Mouse (Mus musculus): ENCODE measurements around the gene Arhgef10l. TPM values are rescaled to one million over a fixed set of nuclear protein-coding genes. Genes with fewer than 3 reads are reported as not detected.

Gene Arhgef10l
- polyA plus RNA-seq, 1 experiment from 2014 or later = 26.9 TPM

DNA sequence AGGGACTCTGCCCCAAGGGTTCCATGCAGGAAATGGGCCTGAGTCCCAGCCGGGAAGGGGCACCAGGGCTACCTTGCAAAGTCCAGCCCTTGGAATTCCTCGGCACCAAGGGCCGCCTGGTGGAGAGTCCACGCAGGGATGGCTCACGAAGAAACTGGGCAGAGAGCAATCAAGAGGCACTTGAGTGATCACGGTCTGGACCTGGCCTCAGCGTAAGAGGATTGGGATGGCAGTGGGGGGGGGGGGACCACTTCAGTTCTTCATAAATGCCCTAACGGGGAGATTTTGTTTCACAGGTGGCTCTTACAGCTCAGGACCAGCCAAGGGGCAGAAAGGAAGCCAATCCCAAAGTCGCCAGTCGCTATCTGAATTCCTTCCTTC lies 41.7 kb downstream of the Arhgef10l start:
- Histone ChIP-seq H3K4me2 (replicated peaks) (peak overlapping the region; percentile 19), H3K27me3 (no peaks in the 10 kb centered on the region), H3K9me3 (no peaks in the 10 kb centered on the region), H3K4me1 (peaks cover 51% of the 10 kb centered on the region), H3K4me3 (no peak overlapping the region), H3K36me3 (no peaks in the 10 kb centered on the region), H3K9ac (replicated peaks) (no peak overlapping the region), H3K27ac (replicated peaks) (peak overlapping the region; percentile 86)
- ATAC-seq (replicated peaks) = no peak
- 5% methylated on average over 10 of the region's 10 CpGs for WGBS

DNA sequence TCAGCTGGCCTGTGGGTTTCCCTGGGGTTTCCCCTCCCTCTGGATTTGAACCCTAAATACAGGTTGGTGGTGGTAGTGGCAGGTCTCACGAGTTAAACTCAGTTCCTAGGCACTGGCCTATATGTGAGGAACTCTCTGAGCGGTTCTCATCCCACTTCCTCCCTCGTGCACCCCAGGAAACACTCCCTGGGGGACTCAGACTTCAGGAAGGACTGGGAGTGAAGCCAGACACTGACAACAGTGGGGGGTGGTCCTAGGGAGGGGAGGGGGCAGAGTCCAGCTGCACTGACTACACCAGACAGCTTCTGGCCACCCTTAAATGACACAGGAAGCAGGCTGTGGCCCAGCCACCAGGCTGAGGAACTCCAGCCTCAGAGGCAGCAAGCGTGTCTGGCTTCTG lies 43.0 kb downstream of the Arhgef10l start:
- Histone ChIP-seq H3K27ac (replicated peaks) (peak overlapping the region; percentile 86; the same call in 1 of the 2 replicates), H3K36me3 (no peaks in the 10 kb centered on the region), H3K4me3 (no peak overlapping the region), H3K9me3 (no peaks in the 10 kb centered on the region), H3K9ac (replicated peaks) (no peak overlapping the region), H3K4me2 (replicated peaks) (no peak overlapping the region), H3K4me1 (peaks cover 43% of the 10 kb centered on the region), H3K27me3 (no peaks in the 10 kb centered on the region)
- ATAC-seq (replicated peaks) = no peak
- 37% methylated on average over 4 of the region's 4 CpGs for WGBS

DNA sequence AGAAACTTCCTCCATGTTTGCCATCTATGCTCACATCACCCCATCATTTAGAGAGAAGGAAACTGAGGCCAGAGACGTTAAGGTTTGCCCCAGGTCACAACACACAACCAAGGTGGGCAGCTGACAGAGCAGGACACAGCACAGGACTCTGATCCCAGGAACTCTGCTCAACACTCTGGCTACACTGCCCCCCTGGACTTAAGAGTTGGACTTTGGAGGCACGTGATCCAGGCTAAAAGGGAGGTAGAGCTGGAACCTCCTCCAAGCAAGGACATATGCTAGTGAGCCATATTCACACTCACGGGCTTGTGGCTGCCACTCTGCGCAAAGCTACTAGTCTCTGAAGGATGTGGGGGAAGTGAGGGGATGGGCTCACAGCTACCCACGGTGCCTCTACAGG lies 45.3 kb downstream of the Arhgef10l start:
- no peak overlapping the region for H3K27ac ChIP-seq (replicated peaks)
- H3K36me3 ChIP-seq = 0 out of 2 replicates have a peak, but pooled peaks cover 5% of the 10 kb centered on the region
- WGBS = 74% methylated on average over 5 of the region's 5 CpGs
- no peaks in the 10 kb centered on the region for H3K27me3 ChIP-seq
- no peak for ATAC-seq (replicated peaks)
- no peak overlapping the region for H3K4me2 ChIP-seq (replicated peaks)
- H3K9ac ChIP-seq (replicated peaks) = no peak overlapping the region
- H3K4me1 ChIP-seq = peaks cover 46% of the 10 kb centered on the region
- H3K4me3 ChIP-seq = no peak overlapping the region
- H3K9me3 ChIP-seq = no peaks in the 10 kb centered on the region

DNA sequence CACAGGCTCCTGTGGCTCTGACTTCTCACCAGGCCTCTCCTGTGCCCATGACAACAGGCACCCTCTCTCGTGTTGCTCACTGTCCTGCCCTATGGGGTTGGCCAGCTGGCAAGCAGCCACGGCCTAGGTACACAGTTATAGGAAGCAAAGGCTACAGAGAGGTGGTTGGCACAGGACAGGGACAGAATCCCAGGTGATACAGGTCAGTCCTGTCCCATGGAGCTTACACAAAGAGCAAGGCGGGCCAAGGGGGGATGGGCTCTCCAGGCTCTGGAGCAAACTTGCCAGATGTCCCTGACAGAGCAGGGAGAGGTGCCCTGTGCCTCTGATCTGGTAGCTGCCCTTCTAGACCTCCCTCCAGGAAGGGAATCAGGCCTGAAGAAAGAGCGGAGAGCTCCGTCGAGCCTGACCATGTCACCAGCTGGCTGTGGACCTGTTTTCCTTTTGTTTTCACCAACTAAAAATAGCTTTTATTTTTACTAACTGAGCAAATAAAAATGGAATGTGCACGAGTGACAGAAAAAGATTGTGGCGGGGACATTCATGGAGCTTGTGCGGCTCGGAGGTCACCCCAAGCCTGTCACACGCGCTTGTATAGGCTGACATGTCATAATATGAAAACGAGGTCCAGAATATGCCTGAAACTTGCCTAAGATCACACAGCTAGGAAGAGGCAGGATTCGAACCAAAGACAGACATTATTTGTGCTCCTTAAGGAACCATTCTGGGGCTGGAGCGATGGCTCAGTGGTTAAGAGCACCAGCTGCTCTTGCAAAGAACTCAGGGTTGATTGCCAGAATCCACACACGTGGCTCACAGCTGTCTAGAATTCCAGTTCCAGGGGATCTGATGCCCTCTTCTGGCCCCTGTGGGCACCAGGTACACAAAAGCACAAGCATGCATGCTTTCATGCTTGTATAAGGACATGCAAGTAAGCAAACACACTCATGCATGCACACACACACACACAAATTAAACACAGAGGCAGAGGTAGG lies 48.1 kb downstream of the Arhgef10l start:
- peaks cover 10% of the 10 kb centered on the region; the same call in 1 of the 2 replicates for H3K36me3 ChIP-seq
- no peak overlapping the region for H3K4me3 ChIP-seq
- peaks cover 19% of the 10 kb centered on the region for H3K4me1 ChIP-seq
- H3K27ac ChIP-seq (replicated peaks) = peak overlapping the region; percentile 29; the same call in 1 of the 2 replicates
- 66% methylated on average over 16 of the region's 16 CpGs for WGBS
- no peaks in the 10 kb centered on the region for H3K27me3 ChIP-seq
- no peak overlapping the region for H3K9ac ChIP-seq (replicated peaks)
- ATAC-seq (replicated peaks) = peak; percentile 21; the same call in 1 of the 2 replicates
- no peaks in the 10 kb centered on the region for H3K9me3 ChIP-seq
- H3K4me2 ChIP-seq (replicated peaks) = no peak overlapping the region

DNA sequence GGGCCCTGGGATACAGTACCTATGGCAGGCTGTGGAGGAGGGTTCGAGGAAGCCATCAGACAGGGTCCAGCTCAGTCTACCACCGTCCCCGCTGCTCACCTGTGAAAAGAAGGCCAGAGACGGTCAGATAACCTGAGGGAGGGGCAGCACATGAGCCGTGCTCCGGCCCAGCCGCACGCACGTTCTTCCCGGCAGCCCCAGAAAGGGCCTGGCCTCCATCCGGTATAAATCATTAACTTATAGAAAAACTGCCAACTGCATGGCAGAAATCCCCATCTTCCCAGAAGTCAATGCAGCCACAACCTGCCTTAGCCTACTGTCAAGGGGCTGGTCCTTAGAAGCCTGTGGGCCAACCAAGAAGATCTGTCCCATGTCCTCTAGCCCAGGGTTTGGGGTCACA lies 48.9 kb downstream of the Arhgef10l start:
- no peak overlapping the region for H3K9ac ChIP-seq (replicated peaks)
- WGBS = 98% methylated on average over 11 of the region's 11 CpGs
- no peaks in the 10 kb centered on the region for H3K27me3 ChIP-seq
- peaks cover 14% of the 10 kb centered on the region for H3K4me1 ChIP-seq
- no peak overlapping the region for H3K27ac ChIP-seq (replicated peaks)
- H3K4me3 ChIP-seq = no peak overlapping the region
- H3K36me3 ChIP-seq = peaks cover 10% of the 10 kb centered on the region; the same call in 1 of the 2 replicates
- H3K4me2 ChIP-seq (replicated peaks) = no peak overlapping the region
- no peak for ATAC-seq (replicated peaks)
- H3K9me3 ChIP-seq = no peaks in the 10 kb centered on the region

DNA sequence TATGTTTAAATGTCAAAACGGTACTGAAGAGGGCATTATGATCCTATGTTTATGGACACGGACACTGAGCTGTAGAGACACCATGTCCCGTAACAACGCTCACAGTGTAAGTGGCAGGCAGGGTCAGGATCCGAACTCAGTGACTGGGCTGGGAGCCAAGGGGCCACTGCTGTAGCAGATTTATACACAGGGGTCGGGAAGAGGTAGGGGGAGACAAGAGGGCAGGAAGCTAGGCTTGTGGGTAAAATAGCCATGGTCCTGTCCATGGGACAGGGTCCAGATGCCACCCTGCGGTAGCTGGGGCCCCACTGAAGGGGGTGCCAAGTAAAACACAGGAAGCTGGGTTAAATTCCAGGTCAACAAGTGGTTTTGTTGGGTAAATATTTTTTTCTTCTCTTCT lies 49.6 kb downstream of the Arhgef10l start:
- Histone ChIP-seq H3K27ac (replicated peaks) (no peak overlapping the region), H3K9ac (replicated peaks) (no peak overlapping the region), H3K9me3 (no peaks in the 10 kb centered on the region), H3K4me1 (peaks cover 14% of the 10 kb centered on the region), H3K36me3 (peaks cover 10% of the 10 kb centered on the region; the same call in 1 of the 2 replicates), H3K27me3 (no peaks in the 10 kb centered on the region), H3K4me3 (no peak overlapping the region), H3K4me2 (replicated peaks) (no peak overlapping the region)
- no peak for ATAC-seq (replicated peaks)
- 80% methylated on average over 7 of the region's 7 CpGs for WGBS

DNA sequence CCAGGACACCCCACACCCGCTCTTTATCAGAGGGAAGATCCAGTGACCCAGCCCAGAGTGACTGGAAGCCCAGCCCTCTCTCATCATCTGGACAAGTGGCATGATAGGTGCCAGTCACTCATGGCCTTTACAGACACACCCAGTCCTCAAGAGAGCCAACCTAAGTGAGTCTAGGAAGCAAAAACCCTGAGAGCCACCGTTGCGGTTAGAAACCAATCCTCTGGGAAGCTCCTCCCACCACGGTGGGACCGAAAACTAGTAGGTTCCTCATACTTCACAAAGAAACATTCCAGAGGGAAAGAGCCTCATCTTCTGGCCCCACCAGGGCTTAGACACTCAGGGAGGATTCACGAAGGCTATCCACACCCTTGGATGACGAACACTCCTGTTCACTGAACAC lies 50.0 kb downstream of the Arhgef10l start:
- no peaks in the 10 kb centered on the region for H3K27me3 ChIP-seq
- H3K9me3 ChIP-seq = no peaks in the 10 kb centered on the region
- peaks cover 10% of the 10 kb centered on the region; the same call in 1 of the 2 replicates for H3K36me3 ChIP-seq
- 88% methylated on average over 7 of the region's 7 CpGs for WGBS
- no peak overlapping the region for H3K4me3 ChIP-seq
- H3K4me2 ChIP-seq (replicated peaks) = no peak overlapping the region
- H3K4me1 ChIP-seq = peaks cover 14% of the 10 kb centered on the region
- H3K9ac ChIP-seq (replicated peaks) = no peak overlapping the region
- no peak for ATAC-seq (replicated peaks)
- no peak overlapping the region for H3K27ac ChIP-seq (replicated peaks)

DNA sequence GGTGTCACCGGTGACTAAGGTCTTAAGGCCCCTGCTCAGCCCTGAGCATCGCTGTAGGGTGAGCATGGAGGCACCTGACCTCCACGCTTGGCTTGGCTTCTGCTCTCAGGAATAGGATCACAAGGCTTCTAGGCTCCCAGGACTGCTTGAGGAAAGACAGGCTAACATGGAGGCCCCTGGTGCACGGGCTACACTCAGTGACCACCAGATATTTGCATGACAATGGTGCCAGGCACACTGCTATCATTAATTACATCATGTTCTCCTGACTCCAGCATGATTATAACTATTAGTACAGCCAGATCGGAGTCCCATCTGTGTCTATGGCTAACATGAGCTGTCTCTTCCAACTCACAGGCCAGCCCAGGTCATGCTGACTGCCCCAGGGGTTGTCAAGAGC lies 51.3 kb downstream of the Arhgef10l start:
- 64% methylated on average over 5 of the region's 5 CpGs for WGBS
- no peak overlapping the region for H3K4me2 ChIP-seq (replicated peaks)

DNA sequence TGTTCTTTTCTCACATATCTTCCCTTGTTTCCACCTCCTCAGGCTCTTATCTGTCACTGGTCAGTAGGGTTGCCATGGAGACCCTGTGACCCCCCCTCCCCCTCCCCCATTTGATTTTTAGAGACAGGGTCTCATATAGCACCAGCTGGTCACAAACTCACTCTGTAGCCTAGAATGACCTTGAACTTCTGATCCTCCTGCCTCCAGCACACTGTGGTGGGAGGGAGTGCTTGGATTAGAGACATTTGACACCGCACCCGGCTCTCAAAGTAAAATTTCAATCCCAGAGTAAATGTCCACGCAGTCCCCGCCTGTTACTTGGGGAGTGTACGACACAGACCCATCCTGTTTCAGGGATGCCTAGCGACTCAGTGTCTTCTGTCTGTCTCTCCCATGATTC lies 51.7 kb downstream of the Arhgef10l start:
- no peak overlapping the region for H3K4me3 ChIP-seq
- H3K4me1 ChIP-seq = peaks cover 14% of the 10 kb centered on the region
- 94% methylated on average over 6 of the region's 6 CpGs for WGBS
- ATAC-seq (replicated peaks) = no peak
- H3K27ac ChIP-seq (replicated peaks) = no peak overlapping the region
- H3K4me2 ChIP-seq (replicated peaks) = no peak overlapping the region
- H3K36me3 ChIP-seq = peaks cover 21% of the 10 kb centered on the region; the same call in 1 of the 2 replicates
- no peaks in the 10 kb centered on the region for H3K9me3 ChIP-seq
- no peaks in the 10 kb centered on the region for H3K27me3 ChIP-seq
- H3K9ac ChIP-seq (replicated peaks) = no peak overlapping the region

More for the DNA sequence above, 51.3 kb downstream of the Arhgef10l start:
- Histone ChIP-seq H3K9ac (replicated peaks) (no peak overlapping the region), H3K27ac (replicated peaks) (no peak overlapping the region), H3K4me1 (peaks cover 14% of the 10 kb centered on the region), H3K4me3 (no peak overlapping the region), H3K36me3 (peaks cover 17% of the 10 kb centered on the region; the same call in 1 of the 2 replicates), H3K9me3 (no peaks in the 10 kb centered on the region), H3K27me3 (no peaks in the 10 kb centered on the region)
- ATAC-seq (replicated peaks) = no peak

DNA sequence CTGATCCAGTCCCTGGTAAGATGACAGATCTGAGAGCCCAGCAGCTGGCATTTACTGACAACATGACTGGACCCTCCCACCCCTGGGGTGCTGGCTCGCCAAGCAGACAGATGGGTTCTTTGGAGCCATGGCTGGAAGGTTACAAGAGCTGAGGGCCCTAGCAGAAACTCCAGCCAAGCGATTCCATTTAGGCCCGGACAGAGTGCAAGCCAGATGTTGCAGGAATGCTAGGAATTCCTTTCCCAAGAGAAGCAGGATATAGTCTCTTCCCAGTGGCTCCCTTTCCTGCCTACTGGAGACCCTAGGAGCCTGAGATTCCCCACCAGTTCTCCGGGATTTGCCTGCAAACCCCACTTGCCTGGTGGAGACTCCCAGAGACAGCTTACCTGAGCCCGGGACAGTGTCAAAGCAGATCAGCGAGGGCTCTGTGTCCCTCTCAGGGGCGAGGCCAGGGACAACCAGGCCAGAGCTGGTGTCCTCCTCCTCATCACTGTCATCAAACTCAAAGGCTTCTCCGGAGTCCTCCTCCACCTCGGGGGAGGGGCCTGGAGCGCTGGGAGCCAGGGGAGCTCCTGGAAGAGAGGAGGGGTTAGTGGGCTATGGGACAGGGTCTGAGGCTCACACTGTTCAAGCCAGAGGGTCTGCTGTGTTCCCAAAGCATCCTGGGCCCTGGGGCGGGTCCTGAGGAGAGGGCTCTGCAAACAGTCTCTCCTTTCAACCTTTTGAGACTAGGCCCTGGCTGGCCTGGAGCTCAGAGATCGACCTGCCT lies 54.8 kb downstream of the Arhgef10l start:
- no peaks in the 10 kb centered on the region for H3K27me3 ChIP-seq
- no peak overlapping the region; the same call in 1 of the 2 replicates for H3K27ac ChIP-seq (replicated peaks)
- H3K4me1 ChIP-seq = peaks cover 2% of the 10 kb centered on the region; the same call in 1 of the 2 replicates
- H3K4me2 ChIP-seq (replicated peaks) = no peak overlapping the region
- no peak for ATAC-seq (replicated peaks)
- H3K9ac ChIP-seq (replicated peaks) = no peak overlapping the region
- no peak overlapping the region for H3K4me3 ChIP-seq
- no peaks in the 10 kb centered on the region for H3K9me3 ChIP-seq
- 44% methylated on average over 12 of the region's 12 CpGs for WGBS
- H3K36me3 ChIP-seq = peaks cover 25% of the 10 kb centered on the region; the same call in 1 of the 2 replicates

DNA sequence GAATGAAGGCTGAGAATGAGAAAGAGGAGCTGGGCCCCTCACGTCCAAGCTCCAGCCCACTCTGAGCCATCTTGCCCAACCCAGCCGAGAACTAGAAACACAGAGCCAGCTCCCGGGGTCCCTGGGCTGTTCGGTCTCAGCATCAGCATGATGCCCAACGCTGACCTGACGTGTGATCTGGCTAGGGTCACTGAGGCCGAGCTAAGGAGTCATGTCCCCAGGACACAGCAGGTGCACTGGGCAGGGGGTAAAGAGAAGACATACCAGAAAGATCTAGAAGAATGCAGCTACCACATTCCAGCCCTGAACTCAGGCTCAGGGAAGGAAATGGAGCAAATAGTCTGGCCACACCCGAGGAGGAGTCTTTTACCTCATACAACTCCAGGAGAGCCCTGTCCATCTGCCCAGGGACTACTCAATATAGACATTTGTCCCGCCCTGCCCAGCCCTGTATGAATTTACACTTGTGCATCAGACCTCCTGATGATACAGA lies 57.5 kb downstream of the Arhgef10l start:
- H3K27ac ChIP-seq (replicated peaks) = no peak overlapping the region
- no peak overlapping the region for H3K4me3 ChIP-seq
- no peaks in the 10 kb centered on the region for H3K9me3 ChIP-seq
- H3K4me2 ChIP-seq (replicated peaks) = no peak overlapping the region
- H3K36me3 ChIP-seq = peaks cover 17% of the 10 kb centered on the region; the same call in 1 of the 2 replicates
- 83% methylated on average over 9 of the region's 9 CpGs for WGBS
- H3K27me3 ChIP-seq = no peaks in the 10 kb centered on the region
- peaks cover 5% of the 10 kb centered on the region; the same call in 1 of the 2 replicates for H3K4me1 ChIP-seq
- H3K9ac ChIP-seq (replicated peaks) = no peak overlapping the region
- ATAC-seq (replicated peaks) = no peak
